Mouse (Mus musculus): ENCODE measurements at regions not wholly inside any gene's neighbourhood (a gene's known extent, or its start where the extent isn't known, plus 50 kb on each side); places are given as distances from the start of the nearest gene placed in this dataset.

DNA sequence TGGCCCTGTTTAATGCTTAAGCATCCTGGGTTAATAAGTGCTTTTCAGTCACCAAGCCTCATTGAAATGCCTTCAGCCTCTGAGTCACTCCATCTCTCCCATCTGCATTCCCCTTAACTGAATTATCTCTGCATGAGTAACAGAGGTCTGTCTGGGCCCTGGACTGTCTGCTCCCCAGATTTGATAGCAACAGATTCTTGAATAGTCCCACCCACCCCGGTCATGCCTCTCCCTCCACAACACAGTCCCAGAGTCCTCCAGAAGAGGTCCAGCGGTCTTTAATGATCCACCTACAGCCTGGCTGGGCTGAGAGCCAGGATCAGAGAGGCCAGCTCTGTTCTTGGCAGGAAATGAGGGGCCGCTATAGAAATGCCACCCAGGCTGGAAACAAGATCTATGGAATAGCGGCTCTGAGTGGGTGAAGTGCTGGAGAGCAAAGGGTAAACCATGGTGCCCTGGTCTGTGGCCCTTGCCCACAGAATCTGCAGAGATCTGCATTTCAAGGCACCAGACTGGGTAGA, 125.3 kb upstream of the Ncam1 start:
- Histone ChIP-seq H3K4me2 (no peak overlapping the region), H3K4me3 (no peak overlapping the region), H3K27me3 (replicated peaks) (no peaks in the 10 kb centered on the region), H3K9me3 (replicated peaks) (no peaks in the 10 kb centered on the region), H3K27ac (no peak overlapping the region), H3K36me3 (no peaks in the 10 kb centered on the region), H3K9ac (no peak overlapping the region), H3K4me1 (no peaks in the 10 kb centered on the region)
- WGBS (ENCODE audit: insufficient replicate concordance) = 47% methylated on average over 4 of the region's 4 CpGs
- no peak for ATAC-seq

DNA sequence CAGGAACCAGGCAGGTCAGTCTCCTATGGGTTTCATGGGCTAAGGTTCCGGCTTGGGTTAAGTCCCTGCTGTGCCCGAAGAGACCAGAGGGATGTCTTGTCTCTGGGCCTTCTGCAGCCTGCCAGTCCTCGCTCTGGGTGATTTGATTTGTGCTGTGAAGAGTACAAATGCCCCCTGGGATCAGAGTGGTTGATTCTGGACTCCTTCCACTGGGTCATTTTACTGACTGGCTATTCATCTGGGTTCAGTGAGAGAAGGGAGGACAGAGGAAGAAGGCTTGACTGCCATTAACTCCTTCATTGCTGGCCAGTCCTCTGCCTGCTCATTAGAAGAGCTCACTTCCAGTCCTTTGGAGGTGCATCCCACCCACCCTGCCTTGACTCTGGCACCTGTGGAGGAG, 124.0 kb upstream of the Ncam1 start:
- Histone ChIP-seq H3K27ac (no peak overlapping the region), H3K4me1 (no peaks in the 10 kb centered on the region), H3K4me2 (no peak overlapping the region), H3K27me3 (replicated peaks) (no peaks in the 10 kb centered on the region), H3K9me3 (replicated peaks) (no peaks in the 10 kb centered on the region), H3K36me3 (no peaks in the 10 kb centered on the region), H3K4me3 (no peak overlapping the region), H3K9ac (no peak overlapping the region)
- ATAC-seq = no peak
- 58% methylated on average over 3 of the region's 3 CpGs for WGBS (ENCODE audit: insufficient replicate concordance)

DNA sequence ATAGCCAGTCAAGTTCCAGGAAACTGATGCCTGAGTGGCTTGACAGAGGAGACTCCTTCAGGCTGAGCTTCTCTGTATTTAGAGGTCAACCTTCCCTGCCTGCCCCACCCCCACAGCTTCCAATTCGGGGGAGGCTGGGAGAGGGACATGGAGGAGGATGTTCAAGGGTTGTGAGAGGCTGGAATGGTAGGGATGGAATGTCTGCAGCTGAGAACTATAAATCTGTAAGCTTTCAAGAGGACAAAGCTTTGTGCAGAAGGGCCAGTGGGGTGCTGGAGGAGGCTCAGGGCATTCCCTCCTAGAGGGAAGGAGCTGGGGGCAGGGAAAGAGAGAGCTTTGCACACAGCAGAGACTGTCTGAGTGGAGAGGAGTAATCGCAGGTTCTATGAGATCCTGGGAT, 123.4 kb upstream of the Ncam1 start:
- H3K36me3 ChIP-seq = no peaks in the 10 kb centered on the region
- H3K9me3 ChIP-seq (replicated peaks) = no peaks in the 10 kb centered on the region
- 32% methylated on average over 2 of the region's 2 CpGs for WGBS (ENCODE audit: insufficient replicate concordance)
- H3K4me2 ChIP-seq = no peak overlapping the region
- no peak overlapping the region for H3K4me3 ChIP-seq
- ATAC-seq = no peak
- no peak overlapping the region for H3K27ac ChIP-seq
- H3K27me3 ChIP-seq (replicated peaks) = no peaks in the 10 kb centered on the region
- no peak overlapping the region for H3K9ac ChIP-seq
- no peaks in the 10 kb centered on the region for H3K4me1 ChIP-seq

DNA sequence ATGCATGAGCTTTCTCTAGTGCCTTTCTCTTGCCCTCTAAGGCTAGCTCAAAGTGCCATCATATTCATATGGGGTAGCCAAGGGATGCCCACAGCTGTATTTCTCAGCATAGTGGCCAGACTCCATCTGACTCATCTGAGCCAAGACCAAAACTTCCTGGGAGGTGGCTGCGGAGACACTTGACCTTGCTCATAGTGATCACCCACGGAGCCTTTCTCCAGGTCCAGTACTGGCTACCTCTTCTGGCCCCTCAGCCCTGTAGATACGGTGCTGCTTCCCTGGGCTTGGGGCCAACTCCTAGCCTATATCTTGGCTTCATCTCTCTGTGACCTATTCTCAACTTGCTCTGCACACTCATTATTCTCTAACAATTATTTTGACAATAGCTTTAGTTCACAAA, 122.6 kb upstream of the Ncam1 start:
- Histone ChIP-seq H3K4me2 (no peak overlapping the region), H3K9me3 (replicated peaks) (no peaks in the 10 kb centered on the region), H3K4me1 (no peaks in the 10 kb centered on the region), H3K27ac (no peak overlapping the region), H3K4me3 (no peak overlapping the region), H3K27me3 (replicated peaks) (no peaks in the 10 kb centered on the region), H3K36me3 (no peaks in the 10 kb centered on the region), H3K9ac (no peak overlapping the region)
- no peak for ATAC-seq
- 69% methylated on average over 3 of the region's 3 CpGs for WGBS (ENCODE audit: insufficient replicate concordance)

DNA sequence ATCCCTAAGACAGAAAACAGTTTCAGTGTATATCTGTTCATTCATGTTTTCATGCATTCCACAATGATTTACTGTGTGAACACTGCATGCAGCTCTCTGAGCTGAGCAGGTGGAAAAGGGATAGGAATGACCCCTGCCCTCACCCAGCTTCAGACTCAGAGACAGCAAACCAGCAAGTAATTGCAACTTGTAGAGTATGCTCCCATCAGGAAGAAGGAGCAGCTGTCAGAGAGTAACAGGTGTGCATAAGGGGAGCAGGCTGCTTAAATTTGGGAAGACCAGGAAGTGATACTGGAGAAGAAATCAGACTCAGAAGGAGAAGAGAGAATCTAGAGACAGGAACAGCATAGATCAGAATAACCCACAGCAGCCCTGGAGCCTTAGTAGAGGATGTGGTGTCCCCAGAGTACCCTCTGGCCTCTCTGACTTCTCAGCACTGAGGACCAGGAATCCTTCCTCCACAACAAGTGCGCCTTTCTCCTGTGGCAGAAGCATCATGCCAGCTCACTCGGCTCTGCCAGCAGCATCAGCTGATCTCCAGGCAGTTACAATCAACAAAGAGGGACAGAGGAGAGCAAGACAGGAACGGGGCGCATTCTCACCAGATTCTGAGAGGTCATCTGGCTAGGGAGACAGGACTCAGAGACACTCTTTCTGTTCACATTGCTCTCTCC, 116.5 kb upstream of the Ncam1 start:
- Histone ChIP-seq H3K4me1 (no peaks in the 10 kb centered on the region), H3K36me3 (no peaks in the 10 kb centered on the region), H3K9me3 (replicated peaks) (no peaks in the 10 kb centered on the region), H3K4me2 (no peak overlapping the region), H3K9ac (no peak overlapping the region), H3K27me3 (replicated peaks) (no peaks in the 10 kb centered on the region), H3K4me3 (no peak overlapping the region), H3K27ac (no peak overlapping the region)
- ATAC-seq = no peak
- WGBS (ENCODE audit: insufficient replicate concordance) = 71% methylated on average over 4 of the region's 4 CpGs

DNA sequence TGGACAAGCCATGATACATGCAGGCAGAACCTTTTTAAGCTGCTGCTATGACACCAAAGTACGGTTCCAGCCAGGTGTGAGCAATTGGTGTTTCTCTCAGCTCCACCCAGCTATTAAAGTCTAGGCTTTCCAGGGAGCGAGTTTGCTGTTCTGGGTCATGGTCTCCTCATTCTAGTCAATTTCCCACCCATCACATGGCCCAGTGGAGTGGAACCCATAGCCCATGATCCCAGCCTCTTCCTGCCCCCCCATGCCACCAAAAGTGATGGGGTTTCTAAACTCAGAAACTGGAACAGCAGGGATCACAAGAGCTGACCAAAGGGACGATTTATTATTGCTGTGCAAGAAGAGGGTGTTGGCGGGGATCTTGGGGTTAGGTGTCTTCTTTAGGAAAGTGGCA, 115.0 kb upstream of the Ncam1 start:
- Histone ChIP-seq H3K27me3 (replicated peaks) (no peaks in the 10 kb centered on the region), H3K4me2 (no peak overlapping the region), H3K9me3 (replicated peaks) (no peaks in the 10 kb centered on the region), H3K36me3 (no peaks in the 10 kb centered on the region), H3K4me3 (no peak overlapping the region), H3K9ac (no peak overlapping the region), H3K4me1 (no peaks in the 10 kb centered on the region), H3K27ac (no peak overlapping the region)
- WGBS (ENCODE audit: insufficient replicate concordance) = 63% methylated on average over 4 of the region's 4 CpGs
- ATAC-seq = no peak

DNA sequence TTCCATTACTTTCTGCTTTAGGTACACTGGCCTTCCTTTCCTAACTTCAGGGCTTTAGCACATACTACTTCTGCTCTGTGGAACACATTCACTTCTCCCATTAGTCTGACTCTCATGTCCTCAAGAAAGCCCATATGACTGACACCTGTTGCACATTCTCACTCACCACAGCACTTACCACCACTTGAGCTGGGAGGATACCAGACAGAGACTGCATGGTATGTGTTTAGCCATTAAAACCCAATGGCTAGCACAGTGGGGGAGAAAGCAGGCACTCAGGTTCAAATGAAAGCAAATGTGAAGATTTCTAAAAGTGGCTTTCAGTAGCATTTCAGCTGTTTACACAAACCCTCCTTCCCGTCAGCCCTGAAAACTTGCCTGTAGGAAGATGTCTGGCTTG, 113.6 kb upstream of the Ncam1 start:
- no peak overlapping the region for H3K9ac ChIP-seq
- no peak for ATAC-seq
- no peak overlapping the region for H3K4me2 ChIP-seq
- H3K27ac ChIP-seq = no peak overlapping the region
- H3K4me1 ChIP-seq = no peaks in the 10 kb centered on the region
- no peak overlapping the region for H3K4me3 ChIP-seq
- no peaks in the 10 kb centered on the region for H3K27me3 ChIP-seq (replicated peaks)
- no peaks in the 10 kb centered on the region for H3K9me3 ChIP-seq (replicated peaks)
- WGBS (ENCODE audit: insufficient replicate concordance) = 46% methylated on average over 1 of the region's 1 CpGs
- H3K36me3 ChIP-seq = no peaks in the 10 kb centered on the region

DNA sequence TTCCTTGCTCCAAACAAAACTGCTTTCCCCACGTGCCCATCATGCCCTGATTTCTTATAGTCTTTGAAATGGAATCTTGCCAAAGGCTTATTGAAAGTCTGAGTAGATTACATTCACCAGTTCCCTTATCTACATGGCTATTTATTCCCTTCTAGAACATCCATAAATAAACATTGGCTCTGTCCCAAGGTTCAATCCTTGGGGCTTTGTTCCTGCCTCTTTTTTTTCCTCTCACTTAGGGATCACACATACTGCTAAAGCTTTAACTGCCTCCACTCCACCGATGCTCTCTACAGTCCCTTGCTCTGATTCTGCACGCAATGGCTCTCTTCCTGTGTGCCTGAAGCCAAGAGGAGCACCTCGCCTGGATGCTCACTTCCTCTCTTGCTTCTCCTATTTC, 107.6 kb upstream of the Ncam1 start:
- 37% methylated on average over 4 of the region's 4 CpGs for WGBS (ENCODE audit: insufficient replicate concordance)
- Histone ChIP-seq H3K9ac (no peak overlapping the region), H3K9me3 (replicated peaks) (no peaks in the 10 kb centered on the region), H3K4me1 (no peaks in the 10 kb centered on the region), H3K4me3 (no peak overlapping the region), H3K27ac (no peak overlapping the region), H3K27me3 (replicated peaks) (no peaks in the 10 kb centered on the region), H3K36me3 (no peaks in the 10 kb centered on the region), H3K4me2 (no peak overlapping the region)
- no peak for ATAC-seq

DNA sequence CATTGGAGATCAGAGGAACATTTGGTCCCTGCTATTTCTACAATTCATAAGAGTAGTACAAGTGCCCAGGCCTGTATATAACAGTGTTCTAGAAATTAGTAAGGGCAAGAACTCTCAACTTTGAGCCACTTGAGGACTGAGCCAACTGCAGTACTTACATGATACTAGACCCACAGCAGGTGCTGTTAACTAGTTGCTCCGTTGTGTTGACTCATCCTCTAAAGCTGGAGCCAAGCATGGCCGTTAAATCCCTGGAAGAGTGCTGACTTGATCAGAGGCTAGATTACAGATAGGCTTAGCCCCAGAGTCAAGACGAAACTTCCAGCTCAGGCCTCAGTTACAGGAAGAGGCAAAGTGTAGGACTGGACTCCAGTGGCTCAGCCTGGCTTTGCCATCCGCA, 107.0 kb upstream of the Ncam1 start:
- ATAC-seq = no peak

DNA sequence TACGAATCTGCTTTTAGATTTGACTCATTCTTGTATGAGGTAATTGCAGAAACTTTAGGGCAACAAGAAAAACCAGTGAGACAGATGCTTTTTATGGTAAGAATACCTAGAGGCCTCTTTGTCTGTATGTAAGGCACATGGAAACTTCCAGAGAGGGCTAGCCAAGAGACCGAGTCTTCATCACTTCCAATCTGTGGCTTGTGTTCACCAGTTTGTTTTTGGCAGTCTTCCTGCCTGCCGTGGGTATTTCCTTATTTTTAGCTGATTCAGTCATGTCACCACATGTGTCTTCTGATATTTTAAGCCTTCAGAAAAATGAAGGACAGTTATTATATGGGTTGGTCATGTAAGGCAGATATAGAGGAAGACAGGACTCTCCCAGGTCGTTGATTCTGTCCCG, 100.2 kb upstream of the Ncam1 start:
- no peaks in the 10 kb centered on the region for H3K27me3 ChIP-seq (replicated peaks)
- H3K4me3 ChIP-seq = no peak overlapping the region
- no peaks in the 10 kb centered on the region for H3K36me3 ChIP-seq
- no peaks in the 10 kb centered on the region for H3K9me3 ChIP-seq (replicated peaks)
- no peak for ATAC-seq
- no peak overlapping the region for H3K27ac ChIP-seq
- no peaks in the 10 kb centered on the region for H3K4me1 ChIP-seq
- H3K4me2 ChIP-seq = no peak overlapping the region
- WGBS (ENCODE audit: insufficient replicate concordance) = 65% methylated on average over 5 of the region's 5 CpGs
- H3K9ac ChIP-seq = no peak overlapping the region

More for the DNA sequence above, 107.0 kb upstream of the Ncam1 start:
- H3K9ac ChIP-seq = no peak overlapping the region
- H3K4me3 ChIP-seq = no peak overlapping the region
- H3K27me3 ChIP-seq (replicated peaks) = no peaks in the 10 kb centered on the region
- no peak overlapping the region for H3K27ac ChIP-seq
- no peaks in the 10 kb centered on the region for H3K9me3 ChIP-seq (replicated peaks)
- no peaks in the 10 kb centered on the region for H3K4me1 ChIP-seq
- H3K36me3 ChIP-seq = no peaks in the 10 kb centered on the region
- no peak overlapping the region for H3K4me2 ChIP-seq
- 58% methylated on average over 4 of the region's 4 CpGs for WGBS (ENCODE audit: insufficient replicate concordance)

DNA sequence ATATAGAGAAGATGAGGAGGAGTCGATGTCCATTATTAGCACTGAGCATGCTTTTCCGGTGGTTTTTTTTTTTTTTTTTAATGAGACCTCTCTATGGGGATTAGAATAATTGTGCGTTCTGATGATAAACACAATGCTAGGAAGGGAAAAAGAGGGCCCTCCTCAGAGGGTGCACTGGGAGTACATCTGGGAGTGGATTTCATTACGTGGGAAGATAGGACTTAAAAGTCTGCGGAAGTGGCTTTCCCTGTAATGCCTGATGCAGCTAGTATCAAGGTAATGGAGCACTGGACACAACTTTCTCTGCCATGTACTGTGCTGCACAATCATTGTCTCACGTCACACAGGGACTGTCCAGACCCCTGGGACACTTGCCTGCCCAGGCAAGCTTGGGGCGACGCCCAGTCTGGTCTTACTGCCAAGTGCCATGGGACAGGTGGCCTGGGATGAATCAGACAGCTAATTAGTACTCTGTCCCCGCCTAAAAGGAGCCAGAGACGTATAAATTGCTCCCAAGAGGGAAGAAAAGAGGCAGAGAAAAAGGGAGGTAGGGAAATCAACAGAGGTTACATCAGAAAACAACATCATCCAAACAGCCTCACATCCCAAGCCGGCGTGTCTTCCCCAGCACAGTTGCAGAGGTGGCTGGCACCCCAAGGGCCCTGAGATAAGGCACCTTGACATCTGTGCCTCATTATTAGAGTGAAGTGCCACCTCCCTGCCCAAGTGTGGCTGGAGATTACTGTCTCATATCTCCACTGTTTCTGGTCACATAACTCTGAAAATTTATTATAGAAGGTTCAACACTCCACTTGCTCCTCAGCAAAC, 86.0 kb upstream of the Ncam1 start:
- no peaks in the 10 kb centered on the region for H3K36me3 ChIP-seq
- H3K9ac ChIP-seq = no peak overlapping the region
- WGBS (ENCODE audit: insufficient replicate concordance) = 64% methylated on average over 12 of the region's 12 CpGs
- H3K27me3 ChIP-seq (replicated peaks) = no peaks in the 10 kb centered on the region
- no peak for ATAC-seq
- H3K27ac ChIP-seq = no peak overlapping the region
- H3K9me3 ChIP-seq (replicated peaks) = no peaks in the 10 kb centered on the region
- no peak overlapping the region for H3K4me3 ChIP-seq
- no peaks in the 10 kb centered on the region for H3K4me1 ChIP-seq
- no peak overlapping the region for H3K4me2 ChIP-seq

DNA sequence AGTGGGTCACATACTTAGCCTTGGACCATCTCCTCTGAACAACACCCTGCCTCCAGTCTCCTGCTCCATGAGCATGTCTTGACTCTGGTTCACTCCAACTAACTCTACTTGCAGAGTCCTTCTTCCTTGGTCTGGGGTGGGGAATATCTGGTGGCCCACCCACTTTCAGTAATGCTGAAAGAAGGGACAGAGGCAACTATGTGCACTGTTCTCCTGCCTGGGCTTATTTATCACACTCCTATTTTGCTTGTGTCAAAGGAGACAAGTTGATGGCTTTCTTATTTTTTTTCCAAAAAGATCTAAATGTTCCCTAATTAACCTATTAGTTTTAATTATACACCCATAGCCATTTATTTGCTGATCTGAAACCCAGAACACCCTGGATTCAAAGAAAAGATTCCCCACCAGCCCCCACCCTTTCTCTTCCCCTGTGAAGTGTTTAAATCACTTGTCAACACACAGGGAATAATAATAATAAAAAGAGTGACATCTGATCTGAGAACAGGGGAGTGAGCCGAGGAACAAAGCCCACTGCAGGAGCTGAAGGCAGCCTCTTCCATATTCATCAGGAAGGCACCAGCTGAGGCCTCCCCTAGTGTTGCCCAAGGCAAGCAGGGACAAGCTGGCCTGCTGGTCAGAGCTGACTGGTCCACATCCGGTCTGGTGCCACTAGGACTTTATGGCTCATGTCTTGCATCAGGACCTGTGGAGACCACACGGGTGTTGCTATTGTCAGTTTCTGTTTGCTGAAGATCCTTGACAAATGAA, 80.8 kb upstream of the Ncam1 start:
- H3K36me3 ChIP-seq = no peaks in the 10 kb centered on the region
- no peaks in the 10 kb centered on the region for H3K4me1 ChIP-seq
- H3K9me3 ChIP-seq (replicated peaks) = no peaks in the 10 kb centered on the region
- no peaks in the 10 kb centered on the region for H3K27me3 ChIP-seq (replicated peaks)
- no peak overlapping the region for H3K4me2 ChIP-seq
- H3K9ac ChIP-seq = no peak overlapping the region
- H3K4me3 ChIP-seq = no peak overlapping the region
- no peak overlapping the region for H3K27ac ChIP-seq
- 50% methylated on average over 3 of the region's 3 CpGs for WGBS (ENCODE audit: insufficient replicate concordance)
- no peak for ATAC-seq

All from liver, embryonic 12.5 days (tissue).